Mouse (Mus musculus): ENCODE data around the gene Hoxa10. TPM values are rescaled to one million over a fixed set of nuclear protein-coding genes. Genes with fewer than 3 reads are reported as not detected.

The Hoxa10 gene
- polyA plus RNA-seq, 1 experiment from 2014 or later = 0.05 TPM

GRCm38 (mm10) chr6:52221993-52222685 is 18.5 kb downstream of the Hoxa10 start:
- no peak overlapping the region for H3K9ac ChIP-seq (ENCODE audit: low read depth, low read length)
- no peaks in the 10 kb centered on the region for H3K36me3 ChIP-seq (ENCODE audit: control insufficient read depth, insufficient read depth)
- peak overlapping the region; percentile 66 for H3K4me2 ChIP-seq (ENCODE audit: low read depth, low read length)
- H3K27me3 ChIP-seq (ENCODE audit: control insufficient read depth, insufficient read depth, low read depth, low read length) = peaks cover 100% of the 10 kb centered on the region
- no peak overlapping the region for H3K27ac ChIP-seq (ENCODE audit: low read length)
- no peak for ATAC-seq (ENCODE audit: low read depth)
- peaks cover 3% of the 10 kb centered on the region for H3K4me1 ChIP-seq (ENCODE audit: control insufficient read depth, low read depth, low read length)
- no peaks in the 10 kb centered on the region for H3K9me3 ChIP-seq (replicated peaks; ENCODE audit: control insufficient read depth, low read length)
- 14% methylated on average over 21 of the region's 21 CpGs for WGBS (ENCODE audit: insufficient replicate concordance)
- peak overlapping the region; percentile 56 for H3K4me3 ChIP-seq (ENCODE audit: low read depth, low read length)

GRCm38 (mm10) chr6:52221337-52221992 is 19.2 kb downstream of the Hoxa10 start, which contains the start of gene Hoxa7:
Gene Hoxa7 (minus strand): TSS chr6:52221854.
- ATAC-seq (ENCODE audit: low read depth) = peak; percentile 13; the same call in 1 of the 2 replicates
- H3K27me3 ChIP-seq (ENCODE audit: control insufficient read depth, insufficient read depth, low read depth, low read length) = peaks cover 100% of the 10 kb centered on the region
- peak within 1 kb of the TSS; percentile 56 for H3K4me3 ChIP-seq (ENCODE audit: low read depth, low read length)
- WGBS (ENCODE audit: insufficient replicate concordance) = 1% methylated on average over 46 of the region's 46 CpGs
- no peaks in the 10 kb centered on the region for H3K36me3 ChIP-seq (ENCODE audit: control insufficient read depth, insufficient read depth)
- no peak within 1 kb of the TSS for H3K9ac ChIP-seq (ENCODE audit: low read depth, low read length)
- H3K4me1 ChIP-seq (ENCODE audit: control insufficient read depth, low read depth, low read length) = peaks cover 3% of the 10 kb centered on the region
- H3K4me2 ChIP-seq (ENCODE audit: low read depth, low read length) = peak within 1 kb of the TSS; percentile 66
- H3K27ac ChIP-seq (ENCODE audit: low read length) = no peak within 1 kb of the TSS
- H3K9me3 ChIP-seq (replicated peaks; ENCODE audit: control insufficient read depth, low read length) = no peaks in the 10 kb centered on the region

- ATAC-seq (ENCODE audit: low read depth) = no peak
- no peaks in the 10 kb centered on the region for H3K36me3 ChIP-seq (ENCODE audit: control insufficient read depth, insufficient read depth)
- H3K4me2 ChIP-seq (ENCODE audit: low read depth, low read length) = peak overlapping the region; percentile 66; the same call in 1 of the 2 replicates
- no peaks in the 10 kb centered on the region for H3K9me3 ChIP-seq (replicated peaks; ENCODE audit: control insufficient read depth, low read length)
- WGBS (ENCODE audit: insufficient replicate concordance) = 5% methylated on average over 12 of the region's 12 CpGs
- H3K9ac ChIP-seq (ENCODE audit: low read depth, low read length) = no peak overlapping the region
- peak overlapping the region; percentile 56; the same call in 1 of the 2 replicates for H3K4me3 ChIP-seq (ENCODE audit: low read depth, low read length)
- H3K27ac ChIP-seq (ENCODE audit: low read length) = no peak overlapping the region
- H3K4me1 ChIP-seq (ENCODE audit: control insufficient read depth, low read depth, low read length) = peaks cover 3% of the 10 kb centered on the region
- peaks cover 100% of the 10 kb centered on the region for H3K27me3 ChIP-seq (ENCODE audit: control insufficient read depth, insufficient read depth, low read depth, low read length)
Observed at GRCm38 (mm10) chr6:52220865-52221310, 19.8 kb downstream of the Hoxa10 start.

- peaks cover 100% of the 10 kb centered on the region for H3K27me3 ChIP-seq (ENCODE audit: control insufficient read depth, insufficient read depth, low read depth, low read length)
- H3K36me3 ChIP-seq (ENCODE audit: control insufficient read depth, insufficient read depth) = no peaks in the 10 kb centered on the region
- no peak overlapping the region for H3K9ac ChIP-seq (ENCODE audit: low read depth, low read length)
- H3K9me3 ChIP-seq (replicated peaks; ENCODE audit: control insufficient read depth, low read length) = no peaks in the 10 kb centered on the region
- WGBS (ENCODE audit: insufficient replicate concordance) = 25% methylated on average over 32 of the region's 32 CpGs
- H3K4me2 ChIP-seq (ENCODE audit: low read depth, low read length) = no peak overlapping the region
- peak overlapping the region; percentile 2; the same call in 1 of the 2 replicates for H3K4me3 ChIP-seq (ENCODE audit: low read depth, low read length)
- ATAC-seq (ENCODE audit: low read depth) = no peak
- peaks cover 3% of the 10 kb centered on the region for H3K4me1 ChIP-seq (ENCODE audit: control insufficient read depth, low read depth, low read length)
- no peak overlapping the region for H3K27ac ChIP-seq (ENCODE audit: low read length)
Observed at GRCm38 (mm10) chr6:52220003-52220864, 20.4 kb downstream of the Hoxa10 start.

- 46% methylated on average over 9 of the region's 9 CpGs for WGBS (ENCODE audit: insufficient replicate concordance)
- peaks cover 100% of the 10 kb centered on the region for H3K27me3 ChIP-seq (ENCODE audit: control insufficient read depth, insufficient read depth, low read depth, low read length)
- no peak for ATAC-seq (ENCODE audit: low read depth)
Observed at GRCm38 (mm10) chr6:52219234-52219942, 21.3 kb downstream of the Hoxa10 start.

GRCm38 (mm10) chr6:52218643-52219215 is 21.9 kb downstream of the Hoxa10 start:
- Histone ChIP-seq H3K27ac (ENCODE audit: low read length) (no peak overlapping the region), H3K27me3 (ENCODE audit: control insufficient read depth, insufficient read depth, low read depth, low read length) (peaks cover 99% of the 10 kb centered on the region), H3K9me3 (replicated peaks; ENCODE audit: control insufficient read depth, low read length) (no peaks in the 10 kb centered on the region), H3K4me3 (ENCODE audit: low read depth, low read length) (no peak overlapping the region), H3K4me1 (ENCODE audit: control insufficient read depth, low read depth, low read length) (peaks cover 3% of the 10 kb centered on the region), H3K4me2 (ENCODE audit: low read depth, low read length) (no peak overlapping the region), H3K9ac (ENCODE audit: low read depth, low read length) (no peak overlapping the region), H3K36me3 (ENCODE audit: control insufficient read depth, insufficient read depth) (no peaks in the 10 kb centered on the region)
- ATAC-seq (ENCODE audit: low read depth) = no peak
- 30% methylated on average over 14 of the region's 14 CpGs for WGBS (ENCODE audit: insufficient replicate concordance)

More at GRCm38 (mm10) chr6:52219234-52219942, 21.3 kb downstream of the Hoxa10 start:
- Histone ChIP-seq H3K27ac (ENCODE audit: low read length) (no peak overlapping the region), H3K4me1 (ENCODE audit: control insufficient read depth, low read depth, low read length) (peaks cover 3% of the 10 kb centered on the region), H3K9ac (ENCODE audit: low read depth, low read length) (no peak overlapping the region), H3K4me2 (ENCODE audit: low read depth, low read length) (no peak overlapping the region), H3K4me3 (ENCODE audit: low read depth, low read length) (no peak overlapping the region), H3K36me3 (ENCODE audit: control insufficient read depth, insufficient read depth) (no peaks in the 10 kb centered on the region), H3K9me3 (replicated peaks; ENCODE audit: control insufficient read depth, low read length) (no peaks in the 10 kb centered on the region)

GRCm38 (mm10) chr6:52217895-52218642 is 22.6 kb downstream of the Hoxa10 start:
- Histone ChIP-seq H3K27ac (ENCODE audit: low read length) (no peak overlapping the region), H3K36me3 (ENCODE audit: control insufficient read depth, insufficient read depth) (no peaks in the 10 kb centered on the region), H3K9me3 (replicated peaks; ENCODE audit: control insufficient read depth, low read length) (no peaks in the 10 kb centered on the region), H3K27me3 (ENCODE audit: control insufficient read depth, insufficient read depth, low read depth, low read length) (peaks cover 99% of the 10 kb centered on the region), H3K4me3 (ENCODE audit: low read depth, low read length) (no peak overlapping the region; the same call in 1 of the 2 replicates), H3K9ac (ENCODE audit: low read depth, low read length) (no peak overlapping the region), H3K4me1 (ENCODE audit: control insufficient read depth, low read depth, low read length) (peaks cover 3% of the 10 kb centered on the region), H3K4me2 (ENCODE audit: low read depth, low read length) (no peak overlapping the region)
- ATAC-seq (ENCODE audit: low read depth) = no peak
- WGBS (ENCODE audit: insufficient replicate concordance) = 13% methylated on average over 23 of the region's 23 CpGs

Measured in liver, embryonic 16.5 days (tissue).